Mouse (Mus musculus) layer of hippocampus, postnatal 25 days (tissue): ENCODE results near the gene Aldh6a1. TPM values are rescaled to one million over a fixed set of nuclear protein-coding genes. Genes with fewer than 3 reads are reported as not detected.

Experiments
- DNase-seq, 2 experiments: peaks; one replicate each; pipeline ENCODE4 v3.0.0; 2022; ENCODE audit warnings: mixed read lengths in 2 of 2, low spot score in 1 of 2; ENCODE audit errors: extremely low spot score in 1 of 2
- total RNA-seq, 2 experiments: library from RNA; stranded (reverse); gene quantifications; 2 replicates each; pipeline ENCODE4 v1.2.3; 2021

Aldh6a1 gene
- total RNA-seq, 2 experiments from 2014 or later, result 45.1 to 47.5 TPM

DNA sequence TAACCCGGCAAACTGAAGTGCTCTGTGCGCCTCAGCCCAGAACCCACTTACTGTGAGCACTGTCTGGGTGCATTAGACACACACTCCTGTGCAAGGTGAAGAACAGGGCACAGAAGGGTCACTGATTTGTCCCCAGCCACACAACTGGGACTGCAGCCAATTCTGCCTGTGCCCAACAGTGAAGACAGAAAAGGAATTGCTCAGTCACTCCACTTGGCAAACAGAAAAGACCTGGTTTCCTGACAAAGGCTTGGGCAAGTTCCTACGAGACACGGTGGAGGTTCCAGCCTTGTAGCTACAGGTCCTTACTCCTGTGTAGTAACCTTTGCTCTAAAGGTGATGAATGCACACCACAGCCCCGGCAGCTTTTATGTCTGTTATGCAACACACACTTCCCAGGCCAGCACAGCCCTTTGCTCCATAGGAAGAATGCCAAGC, 66.1 kb downstream of the Aldh6a1 start:
- DNase-seq, result no peak

DNA sequence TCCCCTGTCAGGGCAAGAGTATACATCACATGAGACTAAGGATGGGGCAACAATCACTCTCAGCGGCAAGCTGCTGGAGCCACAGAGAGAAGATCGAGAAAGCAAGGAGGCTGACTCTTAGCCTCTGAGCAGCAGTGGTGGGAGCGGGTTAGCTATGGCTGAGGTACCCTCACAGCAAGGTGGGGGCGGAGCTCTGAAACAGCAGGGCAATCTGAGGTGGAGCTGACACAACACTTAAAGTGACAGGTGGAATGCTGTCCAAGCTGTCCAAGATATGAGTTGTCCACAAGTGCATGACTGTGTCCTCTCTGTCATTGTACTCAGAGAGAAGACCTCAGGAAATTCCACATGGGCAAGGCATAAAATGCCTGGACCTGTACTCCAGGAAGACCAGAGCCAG, 68.4 kb downstream of the Aldh6a1 start:
- DNase-seq, result no peak

Other genes starting within 250 kb of the Aldh6a1 start
- gene Elmsan1, start 232.1 kb downstream of the Aldh6a1 start, total RNA-seq, result 10 to 100 TPM; 21.0 to 21.7 TPM
- 10 to 100 TPM; 38.0 to 41.3 TPM for gene Ptgr2, start 165.8 kb downstream of the Aldh6a1 start, total RNA-seq
- gene Zfp410, start 134.2 kb downstream of the Aldh6a1 start, total RNA-seq, result 10 to 100 TPM; 31.4 to 38.7 TPM
- 10 to 100 TPM; 26.4 to 28.7 TPM for gene Coq6, start 89.3 kb downstream of the Aldh6a1 start, total RNA-seq
- 10 to 100 TPM in 1 of 2 experiments, 1 to 10 TPM in 1; 9.5 to 10.8 TPM for gene Fam161b, start 89.2 kb downstream of the Aldh6a1 start, total RNA-seq
- gene Entpd5, start 42.0 kb downstream of the Aldh6a1 start, total RNA-seq, result 10 to 100 TPM; 24.8 to 27.0 TPM
- gene Bbof1, start 41.9 kb downstream of the Aldh6a1 start, total RNA-seq, result 10 to 100 TPM in 1 of 2 experiments, 1 to 10 TPM in 1; 7.0 to 11.0 TPM
- 10 to 100 TPM; 13.0 to 13.3 TPM for gene Rnf113a2, start 33.8 kb downstream of the Aldh6a1 start, total RNA-seq
- gene Lin52, start 418 bp upstream of the Aldh6a1 start, total RNA-seq, result 10 to 100 TPM; 20.4 to 25.5 TPM
- gene Vsx2, start 118.8 kb upstream of the Aldh6a1 start, total RNA-seq, result under 1 TPM; 0.12 to 0.22 TPM
- gene Abcd4, start 166.4 kb upstream of the Aldh6a1 start, total RNA-seq, result 10 to 100 TPM; 14.1 to 15.5 TPM
- not detected for gene Vrtn, start 190.0 kb upstream of the Aldh6a1 start, total RNA-seq
- 1 to 10 TPM; 7.3 to 7.5 TPM for gene Syndig1l, start 247.8 kb upstream of the Aldh6a1 start, total RNA-seq